Mouse (Mus musculus) forebrain, embryonic 10.5 days (tissue): ENCODE data around the gene Mgat4b. TPM values are rescaled to one million over a fixed set of nuclear protein-coding genes. Genes with fewer than 3 reads are reported as not detected.

Experiments used
- DNase-seq: peaks from one replicate; pipeline ENCODE4 v3.0.0-alpha.2; 2017; ENCODE audit warnings: low spot score; ENCODE audit errors: extremely low spot score
- H3K27ac ChIP-seq: fragments of 300-500 bp; sonication (generic); 2 replicates; pipeline ENCODE4 v1.5.1; 2016; ENCODE audit warnings: mild to moderate bottlenecking
- H3K27me3 ChIP-seq: fragments of 300-500 bp; sonication (generic); 2 replicates; pipeline ENCODE4 v1.6.1; 2016; ENCODE audit warnings: mild to moderate bottlenecking; ENCODE audit not compliant: poor library complexity, severe bottlenecking
- H3K36me3 ChIP-seq: fragments of 300-500 bp; sonication (generic); replicated peaks from 2 replicates; pipeline ENCODE4 v1.6.1; 2016; ENCODE audit warnings: mild to moderate bottlenecking, moderate library complexity
- H3K4me1 ChIP-seq: fragments of 300-500 bp; sonication (generic); 2 replicates; pipeline ENCODE4 v1.6.1; 2016
- H3K4me3 ChIP-seq: fragments of 300-500 bp; sonication (generic); 2 replicates; pipeline ENCODE4 v1.5.1; 2016; ENCODE audit warnings: mild to moderate bottlenecking, moderate library complexity
- H3K9me3 ChIP-seq: fragments of 300-500 bp; sonication (generic); 2 replicates; pipeline ENCODE4 v1.6.1; 2016; ENCODE audit warnings: mild to moderate bottlenecking, moderate library complexity
- WGBS: fragments of 180-500 bp; shearing (Covaris S2); methylation state at CpG from one replicate; pipeline ENCODE4 v1.1.7; 2016; 5-methylcytosine and 5-hydroxymethylcytosine counted together
- polyA plus RNA-seq: library from polyadenylated mRNA; unstranded; fragments of >200 nt; fragmentation: Nextera tagmentation; extraction: Ambion mirVana; gene quantifications from 2 replicates; pipeline ENCODE4 v1.2.1, GENCODE M21; 2016

Gene Mgat4b
- polyA plus RNA-seq, 1 experiment from 2014 or later: 10.8 TPM

DNA sequence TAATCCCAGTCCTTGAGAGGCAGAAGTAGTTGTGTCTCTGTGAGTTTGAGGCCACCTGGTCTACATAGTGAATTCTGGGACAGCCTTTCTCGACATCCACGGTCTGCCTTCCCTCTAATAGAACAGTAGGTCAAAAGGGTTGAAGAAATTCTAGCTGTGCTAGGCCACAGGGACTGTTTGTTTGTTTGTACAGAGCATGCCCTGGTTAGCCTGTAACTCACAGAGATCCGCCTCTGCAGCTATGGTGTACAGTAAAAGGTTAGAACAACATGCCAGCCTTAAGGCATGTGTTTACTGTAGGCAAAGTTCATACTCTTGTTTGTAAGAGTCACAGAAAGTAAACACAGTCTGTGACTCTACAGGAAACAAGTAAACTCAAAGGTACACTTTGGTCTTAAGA lies 25.9 kb upstream of the Mgat4b start:
- peaks cover 26% of the 10 kb centered on the region for H3K36me3 ChIP-seq
- H3K4me1 ChIP-seq: no peaks in the 10 kb centered on the region
- H3K4me3 ChIP-seq: no peak overlapping the region
- H3K27me3 ChIP-seq: no peaks in the 10 kb centered on the region
- no peak for DNase-seq
- H3K27ac ChIP-seq: no peak overlapping the region
- no peaks in the 10 kb centered on the region for H3K9me3 ChIP-seq
- WGBS: 89% methylated on average over 3 of the region's 3 CpGs

DNA sequence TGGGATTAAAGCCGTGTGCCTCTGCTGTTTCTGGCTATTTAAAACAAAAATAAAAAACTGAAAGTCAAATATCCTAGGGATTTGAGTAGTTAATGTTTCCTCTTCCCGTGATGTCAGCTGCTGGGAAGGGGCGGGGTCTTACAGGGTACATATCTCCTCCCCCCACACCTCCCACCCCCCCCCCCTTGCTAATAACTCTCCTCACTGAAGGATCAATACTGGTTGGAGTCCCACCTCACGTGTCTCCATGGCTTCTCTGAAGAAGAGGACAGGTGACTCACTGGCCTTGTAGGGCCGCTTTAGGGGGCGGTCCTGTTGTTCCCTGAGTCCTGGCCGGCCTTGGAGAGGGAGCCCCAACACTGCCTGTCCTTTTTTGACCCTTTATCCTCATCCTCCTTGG lies 22.0 kb upstream of the Mgat4b start:
- no peak for DNase-seq
- Histone ChIP-seq H3K9me3 (no peaks in the 10 kb centered on the region), H3K27me3 (no peaks in the 10 kb centered on the region), H3K36me3 (peaks cover 14% of the 10 kb centered on the region), H3K4me1 (no peaks in the 10 kb centered on the region), H3K4me3 (no peak overlapping the region), H3K27ac (no peak overlapping the region)
- 79% methylated on average over 7 of the region's 7 CpGs for WGBS

DNA sequence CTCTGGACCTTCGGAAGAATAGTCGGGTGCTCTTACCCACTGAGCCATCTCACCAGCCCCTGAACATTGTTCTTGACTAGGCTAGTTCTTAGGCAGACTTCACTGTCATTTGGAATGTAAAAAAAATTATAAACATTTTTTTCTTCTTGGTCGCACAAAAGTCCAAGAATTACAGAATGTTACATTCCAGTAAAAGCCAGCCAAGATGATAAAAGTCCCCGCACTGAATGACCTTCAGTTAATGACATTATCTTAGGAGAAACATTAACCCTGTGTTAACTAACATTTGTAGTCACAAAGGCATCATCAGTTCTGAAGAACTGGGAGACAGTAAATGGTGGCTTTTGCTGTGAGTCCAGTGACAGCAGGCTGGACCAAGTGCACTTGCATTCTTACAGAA lies 20.3 kb upstream of the Mgat4b start:
- Histone ChIP-seq H3K36me3 (peaks cover 20% of the 10 kb centered on the region; the same call in 1 of the 2 replicates), H3K4me3 (no peak overlapping the region), H3K27me3 (no peaks in the 10 kb centered on the region), H3K27ac (no peak overlapping the region), H3K4me1 (no peaks in the 10 kb centered on the region), H3K9me3 (no peaks in the 10 kb centered on the region)
- no peak for DNase-seq
- 93% methylated on average over 4 of the region's 4 CpGs for WGBS

DNA sequence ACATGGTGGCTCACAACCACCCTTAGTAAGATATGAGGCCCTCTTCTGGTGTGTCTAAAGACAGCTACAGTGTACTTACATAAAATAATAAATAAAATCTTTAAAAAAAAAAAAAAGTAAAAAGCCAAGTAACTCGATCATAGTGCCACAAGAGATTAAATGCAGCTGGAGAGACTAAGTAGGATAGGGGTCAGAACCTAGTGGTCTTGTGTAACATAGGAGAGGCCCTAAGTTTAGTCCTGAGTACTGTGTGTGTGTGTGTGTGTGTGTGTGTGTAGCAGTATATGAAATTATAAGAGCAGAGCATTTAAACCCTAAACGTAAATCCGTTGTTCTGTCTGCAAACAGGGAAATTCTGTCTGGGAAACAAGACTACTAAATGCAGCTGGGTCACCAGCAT lies 18.4 kb upstream of the Mgat4b start:
- H3K9me3 ChIP-seq: no peaks in the 10 kb centered on the region

DNA sequence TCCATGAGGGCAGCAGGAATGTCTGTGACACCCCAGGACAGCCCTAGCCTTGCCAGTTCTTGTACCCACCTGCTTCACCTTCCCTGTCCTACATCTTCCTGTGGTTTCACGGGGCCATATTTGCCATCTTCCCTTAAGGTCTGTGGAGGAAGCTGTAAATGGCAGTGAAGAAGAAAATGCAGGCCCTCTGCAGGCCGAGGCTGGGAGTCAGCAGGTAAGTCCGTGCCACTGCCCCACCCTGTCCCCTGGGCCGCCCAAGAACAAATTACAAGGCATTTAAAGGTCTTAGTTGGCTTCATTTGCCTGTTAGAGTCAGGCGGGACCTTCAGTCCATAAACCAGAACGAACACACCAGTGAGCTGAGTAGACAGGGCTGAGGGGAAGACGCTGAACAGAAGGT lies 16.6 kb upstream of the Mgat4b start:
- WGBS: 83% methylated on average over 7 of the region's 7 CpGs

More for the DNA sequence above, 18.4 kb upstream of the Mgat4b start:
- Histone ChIP-seq H3K4me1 (no peaks in the 10 kb centered on the region), H3K27ac (no peak overlapping the region), H3K27me3 (no peaks in the 10 kb centered on the region), H3K4me3 (no peak overlapping the region), H3K36me3 (peaks cover 34% of the 10 kb centered on the region)
- WGBS: 97% methylated on average over 3 of the region's 3 CpGs
- DNase-seq: no peak

DNA sequence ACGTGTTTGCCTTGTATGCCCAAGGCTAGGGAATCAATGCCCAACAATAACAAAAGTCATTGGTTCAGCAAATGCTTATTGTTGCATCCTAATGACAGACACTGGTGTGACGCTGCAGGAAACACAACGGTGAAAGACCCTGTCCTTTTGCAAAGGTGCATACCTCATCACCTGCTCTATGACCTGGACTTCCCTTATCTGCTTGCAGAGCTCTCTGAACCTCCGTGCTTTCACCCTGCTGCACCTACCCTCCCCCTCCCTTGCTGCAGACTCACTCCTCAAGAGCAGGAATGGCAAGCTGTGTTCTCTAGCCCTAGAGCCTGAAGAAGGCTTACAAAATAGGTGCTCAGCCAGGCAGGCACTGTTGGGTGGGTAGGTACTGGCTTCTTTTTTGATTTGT lies 15.9 kb upstream of the Mgat4b start:
- Histone ChIP-seq H3K27ac (no peak overlapping the region), H3K4me3 (no peak overlapping the region), H3K36me3 (peaks cover 48% of the 10 kb centered on the region), H3K4me1 (no peaks in the 10 kb centered on the region), H3K27me3 (no peaks in the 10 kb centered on the region), H3K9me3 (no peaks in the 10 kb centered on the region)
- no peak for DNase-seq
- WGBS: 87% methylated on average over 4 of the region's 4 CpGs

More for the DNA sequence above, 16.6 kb upstream of the Mgat4b start:
- H3K4me3 ChIP-seq: no peak overlapping the region
- no peak overlapping the region for H3K27ac ChIP-seq
- peaks cover 41% of the 10 kb centered on the region for H3K36me3 ChIP-seq
- no peak for DNase-seq
- no peaks in the 10 kb centered on the region for H3K9me3 ChIP-seq
- no peaks in the 10 kb centered on the region for H3K4me1 ChIP-seq
- no peaks in the 10 kb centered on the region for H3K27me3 ChIP-seq

DNA sequence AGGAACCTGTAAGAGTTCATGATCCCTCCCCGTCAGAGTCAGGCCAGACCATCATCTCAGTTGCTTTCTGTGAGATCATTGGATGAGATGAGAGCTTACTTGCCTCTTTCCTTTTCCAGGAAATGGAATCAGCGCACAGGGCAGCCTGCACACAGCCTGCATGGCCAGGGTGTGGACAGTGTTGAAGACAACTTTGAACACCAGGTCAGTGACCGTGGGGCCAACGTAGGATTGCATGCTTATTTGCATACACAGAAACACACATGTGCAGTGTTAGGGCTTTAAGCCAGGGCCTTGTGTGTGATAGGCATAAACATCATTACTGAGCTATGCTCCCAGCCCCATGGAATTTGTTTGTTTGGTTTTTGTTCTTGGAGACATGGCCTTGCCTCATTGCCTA lies 13.2 kb upstream of the Mgat4b start:
- Histone ChIP-seq H3K4me3 (no peak overlapping the region), H3K9me3 (no peaks in the 10 kb centered on the region), H3K27ac (no peak overlapping the region), H3K4me1 (no peaks in the 10 kb centered on the region), H3K27me3 (no peaks in the 10 kb centered on the region), H3K36me3 (peaks cover 75% of the 10 kb centered on the region)
- no peak for DNase-seq
- WGBS: 93% methylated on average over 4 of the region's 4 CpGs

DNA sequence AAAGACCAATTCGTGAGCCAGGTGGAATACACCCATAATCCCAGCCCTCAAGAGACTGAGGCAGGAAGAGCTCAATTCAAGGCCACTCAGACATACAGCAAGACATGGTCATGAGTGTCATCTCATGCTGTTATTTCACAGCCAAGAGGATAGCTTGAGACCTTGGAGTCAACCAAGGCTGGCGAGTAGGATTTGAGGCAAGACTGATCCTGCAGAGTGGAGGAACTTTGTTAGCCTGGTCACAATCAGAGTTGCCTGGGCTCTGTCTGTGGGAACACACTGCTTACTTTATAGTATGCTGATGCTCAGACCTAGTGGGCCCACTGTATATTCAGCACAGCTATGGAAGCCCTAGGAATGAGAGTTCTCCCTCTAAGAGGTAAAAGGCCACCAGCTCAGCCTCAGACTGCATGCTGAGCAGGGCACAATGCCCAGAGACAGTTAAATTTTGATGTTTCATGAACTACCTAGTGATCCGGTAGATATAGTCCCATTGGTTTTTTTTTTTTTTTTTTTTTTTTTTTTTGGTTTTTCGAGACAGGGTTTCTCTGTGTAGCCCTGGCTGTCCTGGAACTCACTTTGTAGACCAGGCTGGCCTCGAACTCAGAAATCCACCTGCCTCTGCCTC lies 12.4 kb upstream of the Mgat4b start:
- Histone ChIP-seq H3K4me1 (no peaks in the 10 kb centered on the region), H3K27me3 (no peaks in the 10 kb centered on the region), H3K27ac (no peak overlapping the region), H3K9me3 (no peaks in the 10 kb centered on the region), H3K36me3 (peaks cover 83% of the 10 kb centered on the region), H3K4me3 (no peak overlapping the region)
- DNase-seq: no peak
- 71% methylated on average over 5 of the region's 5 CpGs for WGBS

DNA sequence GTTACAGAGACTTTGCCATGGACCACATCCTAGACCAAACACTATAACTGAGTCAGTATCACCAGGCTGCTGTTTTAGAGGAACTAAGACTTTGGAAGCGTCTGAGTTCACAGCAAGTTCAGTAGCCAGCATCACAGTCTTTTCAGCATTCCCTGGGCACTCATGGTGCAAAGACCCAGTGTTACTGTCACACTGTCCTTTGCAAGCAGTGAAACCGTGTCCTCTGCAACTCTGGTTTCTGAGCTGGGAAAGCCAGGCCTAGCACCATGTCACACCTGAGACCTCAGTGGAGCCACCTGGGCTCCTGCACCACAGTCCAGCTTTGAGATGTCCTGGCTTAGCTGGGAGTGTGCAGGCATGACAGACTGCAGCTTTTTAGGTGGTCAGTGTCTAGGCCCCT lies 11.8 kb upstream of the Mgat4b start:
- no peaks in the 10 kb centered on the region for H3K27me3 ChIP-seq
- H3K4me1 ChIP-seq: no peaks in the 10 kb centered on the region
- peaks cover 88% of the 10 kb centered on the region for H3K36me3 ChIP-seq
- H3K9me3 ChIP-seq: no peaks in the 10 kb centered on the region
- no peak overlapping the region for H3K27ac ChIP-seq
- DNase-seq: no peak
- no peak overlapping the region for H3K4me3 ChIP-seq
- WGBS: 95% methylated on average over 2 of the region's 2 CpGs

DNA sequence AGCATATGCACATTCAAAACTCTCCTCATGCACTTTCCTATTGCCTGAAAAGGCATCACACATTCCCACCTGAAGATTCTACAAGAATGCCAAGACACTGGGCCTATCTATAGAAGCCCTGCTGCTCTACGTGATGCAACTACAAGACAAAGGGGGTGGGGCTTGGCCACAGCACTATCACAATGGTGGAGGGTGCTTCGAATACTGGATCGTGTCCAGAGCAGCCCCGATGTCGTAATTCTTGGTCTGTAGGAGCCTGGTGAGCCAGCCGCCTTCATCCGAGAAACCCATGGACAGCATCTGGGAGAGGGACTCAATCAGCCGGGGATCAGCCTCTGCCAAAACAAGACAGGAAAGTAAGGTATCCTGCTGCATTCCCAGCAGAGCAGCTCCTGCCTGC lies 10.1 kb upstream of the Mgat4b start:
- H3K9me3 ChIP-seq: no peaks in the 10 kb centered on the region
- WGBS: 94% methylated on average over 8 of the region's 8 CpGs
- no peaks in the 10 kb centered on the region for H3K4me1 ChIP-seq
- H3K27me3 ChIP-seq: no peaks in the 10 kb centered on the region
- no peak overlapping the region for H3K27ac ChIP-seq
- peaks cover 97% of the 10 kb centered on the region for H3K36me3 ChIP-seq
- no peak overlapping the region for H3K4me3 ChIP-seq
- no peak for DNase-seq

DNA sequence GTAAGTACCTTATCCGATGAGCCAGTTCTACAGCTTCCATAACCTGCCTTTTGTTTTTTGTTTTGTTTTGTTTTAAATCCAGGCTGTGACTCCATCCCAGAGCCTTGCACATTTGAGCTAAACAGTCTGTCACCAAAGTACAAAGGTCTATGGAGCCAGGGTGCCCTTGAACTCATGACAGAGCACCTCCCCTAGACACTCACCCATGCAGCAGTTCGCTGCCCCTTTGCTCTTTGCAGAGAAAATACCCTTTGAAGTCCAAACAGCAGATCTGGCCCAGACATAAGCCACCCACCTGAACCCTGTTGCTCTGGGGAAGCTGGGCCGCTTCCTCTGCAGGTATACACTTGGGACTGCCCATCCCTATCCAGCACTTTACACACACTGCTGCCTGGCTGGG lies 9.1 kb upstream of the Mgat4b start:
- H3K4me1 ChIP-seq: no peaks in the 10 kb centered on the region
- peaks cover 98% of the 10 kb centered on the region for H3K36me3 ChIP-seq
- H3K9me3 ChIP-seq: no peaks in the 10 kb centered on the region
- 89% methylated on average over 3 of the region's 3 CpGs for WGBS
- DNase-seq: no peak
- H3K27ac ChIP-seq: no peak overlapping the region
- no peaks in the 10 kb centered on the region for H3K27me3 ChIP-seq
- H3K4me3 ChIP-seq: no peak overlapping the region

DNA sequence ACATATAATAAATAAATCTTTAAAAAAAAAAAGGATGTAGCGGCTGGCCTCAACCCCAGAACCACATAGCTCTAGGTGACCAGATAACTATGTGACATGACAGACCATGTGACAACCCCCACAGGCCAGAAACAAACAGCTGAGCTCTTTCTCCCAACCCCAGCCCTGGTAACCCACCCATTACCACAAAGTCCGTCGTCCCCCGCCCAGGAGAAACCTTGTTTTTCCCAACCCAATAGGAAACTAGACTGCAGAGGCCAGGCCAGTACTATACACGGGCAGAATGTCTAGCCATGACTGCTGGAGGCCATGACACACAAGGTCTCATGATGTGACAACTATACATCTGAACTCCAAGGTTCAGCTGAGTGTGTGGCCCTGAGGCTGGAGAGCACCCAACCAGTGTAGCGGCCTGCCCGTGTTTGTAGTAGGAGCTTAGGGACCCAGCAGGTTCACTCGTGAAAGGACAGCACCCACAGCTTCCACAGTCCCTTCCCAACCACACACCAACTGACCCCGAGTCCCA lies 7.3 kb upstream of the Mgat4b start:
- no peak for DNase-seq
- Histone ChIP-seq H3K4me3 (no peak overlapping the region), H3K9me3 (no peaks in the 10 kb centered on the region), H3K27ac (no peak overlapping the region), H3K36me3 (peaks cover 95% of the 10 kb centered on the region), H3K4me1 (no peaks in the 10 kb centered on the region), H3K27me3 (no peaks in the 10 kb centered on the region)
- 93% methylated on average over 9 of the region's 9 CpGs for WGBS

DNA sequence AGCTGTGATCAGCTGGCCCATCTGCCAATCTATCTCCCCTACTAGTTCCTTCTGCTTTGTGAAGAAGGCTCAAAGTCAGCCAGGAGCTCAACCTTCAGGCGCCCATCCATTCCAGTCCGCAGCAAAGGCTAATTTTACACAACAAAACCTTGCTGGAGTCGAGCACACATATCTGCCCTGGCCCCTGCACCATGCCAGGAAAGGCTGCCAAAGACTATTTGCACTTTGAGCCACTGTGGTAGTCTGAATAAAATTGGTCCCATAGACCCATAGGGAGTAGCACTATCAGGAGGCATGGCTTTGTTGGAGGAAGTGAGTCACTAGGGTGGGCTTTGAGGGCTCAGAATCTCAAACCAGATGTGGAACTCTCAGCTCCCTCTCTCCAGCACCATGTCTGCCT lies 5.3 kb upstream of the Mgat4b start:
- Histone ChIP-seq H3K27ac (no peak overlapping the region), H3K4me3 (no peak overlapping the region), H3K4me1 (peaks cover 12% of the 10 kb centered on the region; the same call in 1 of the 2 replicates), H3K9me3 (no peaks in the 10 kb centered on the region), H3K27me3 (no peaks in the 10 kb centered on the region), H3K36me3 (peaks cover 81% of the 10 kb centered on the region)
- no peak for DNase-seq
- 93% methylated on average over 3 of the region's 3 CpGs for WGBS

DNA sequence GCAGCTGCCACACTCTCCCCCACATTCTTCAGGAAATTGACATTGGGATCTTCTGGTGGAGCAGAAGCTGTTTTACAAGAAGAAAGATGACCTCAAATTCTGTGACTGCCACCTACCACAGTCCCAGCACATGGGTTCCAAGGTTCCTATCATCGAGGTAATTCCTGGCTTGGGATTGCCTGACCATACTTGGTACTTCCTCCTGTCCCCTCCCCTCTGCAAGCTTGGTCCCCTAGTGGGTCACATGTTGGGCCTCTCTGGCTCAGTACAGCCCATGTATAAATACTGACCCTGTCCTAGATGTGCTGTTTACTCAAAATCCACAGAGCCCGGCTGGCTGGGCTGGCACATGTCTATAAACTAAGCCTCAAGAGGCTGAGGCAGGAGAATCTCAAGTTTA lies 4.7 kb upstream of the Mgat4b start:
- no peak overlapping the region for H3K4me3 ChIP-seq
- H3K36me3 ChIP-seq: peaks cover 75% of the 10 kb centered on the region
- H3K27me3 ChIP-seq: no peaks in the 10 kb centered on the region
- DNase-seq: no peak
- 96% methylated on average over 2 of the region's 2 CpGs for WGBS
- H3K4me1 ChIP-seq: peaks cover 16% of the 10 kb centered on the region
- H3K9me3 ChIP-seq: no peaks in the 10 kb centered on the region
- H3K27ac ChIP-seq: no peak overlapping the region
